Mouse (Mus musculus) limb, embryonic 14.5 days (tissue): Measurements from ENCODE around the gene Glod4. TPM values are rescaled to one million over a fixed set of nuclear protein-coding genes. Genes with fewer than 3 reads are reported as not detected.
A peak's percentile ranks its signal among the peaks of the same experiment; 100 is the strongest.

Source experiments
- ATAC-seq: fragments of 200-750 bp; cut with Nextera tagmentation; 2 replicates; pipeline ENCODE4 v1.8.0; 2017; ENCODE audit warnings: low read depth, moderate number of reproducible peaks, moderate TSS enrichment; ENCODE audit not compliant: low FRiP score
- DNase-seq: peaks from one replicate; pipeline ENCODE4 v3.0.0-alpha.2; 2015; ENCODE audit warnings: low spot score
- H3K27ac ChIP-seq: fragments of 300-500 bp; sonication (generic); replicated peaks from 2 replicates; pipeline ENCODE4 v1.5.1; 2014; ENCODE audit warnings: low read depth, mild to moderate bottlenecking, low read length, moderate library complexity, mixed read lengths
- H3K27me3 ChIP-seq: fragments of 300-500 bp; sonication (generic); 2 replicates; pipeline ENCODE4 v1.6.1; 2014; ENCODE audit warnings: low read length, mixed read lengths; ENCODE audit not compliant: control insufficient read depth, insufficient read depth
- H3K36me3 ChIP-seq: fragments of 300-500 bp; sonication (generic); 2 replicates; pipeline ENCODE4 v1.6.1; 2014; ENCODE audit warnings: mild to moderate bottlenecking, low read length, moderate library complexity, mixed read lengths; ENCODE audit not compliant: control insufficient read depth, insufficient read depth
- H3K4me1 ChIP-seq: fragments of 300-500 bp; sonication (generic); 2 replicates; pipeline ENCODE4 v1.6.1; 2014; ENCODE audit warnings: antibody characterized with exemption, low read length, mixed read lengths; ENCODE audit not compliant: control insufficient read depth, insufficient read depth
- H3K4me2 ChIP-seq: fragments of 300-500 bp; sonication (generic); replicated peaks from 2 replicates; pipeline ENCODE4 v1.6.1; 2014; ENCODE audit warnings: low read depth, mild to moderate bottlenecking, low read length, moderate library complexity; ENCODE audit not compliant: severe bottlenecking
- H3K4me3 ChIP-seq: fragments of 300-500 bp; sonication (generic); replicated peaks from 2 replicates; pipeline ENCODE4 v1.5.1; 2014; ENCODE audit warnings: low read length
- H3K9ac ChIP-seq: fragments of 300-500 bp; sonication (generic); 2 replicates; pipeline ENCODE4 v1.6.1; 2014; ENCODE audit warnings: mild to moderate bottlenecking, low read depth, low read length, moderate library complexity; ENCODE audit not compliant: severe bottlenecking
- H3K9me3 ChIP-seq: fragments of 300-500 bp; sonication (generic); 2 replicates; pipeline ENCODE4 v1.6.1; 2016; ENCODE audit warnings: low read length; ENCODE audit not compliant: control insufficient read depth
- POLR2A ChIP-seq: fragments of 200-500 bp; IDR thresholded peaks from 2 replicates; pipeline ENCODE4 v1.8.0; 2012; ENCODE audit warnings: inconsistent platforms, mild to moderate bottlenecking, moderate library complexity, borderline replicate concordance; ENCODE audit not compliant: insufficient read depth, insufficient read length; ENCODE audit errors: extremely low read depth
- WGBS: fragments of 180-500 bp; shearing (Covaris S2); extraction: QIAGEN DNeasy Blood & Tissue Kit; methylation state at CpG from one replicate; pipeline ENCODE4 v1.1.7; 2014; 5-methylcytosine and 5-hydroxymethylcytosine counted together
- polyA plus RNA-seq, 2 experiments: library from polyadenylated mRNA; depleted of rRNA in 1 of 2; stranded (reverse) in 1 of 2; unstranded in 1 of 2; fragments of >200 nt; fragmentation: Nextera tagmentation in 1 of 2; extraction: Ambion mirVana in 1 of 2; gene quantifications; 2 replicates each; pipeline versions ENCODE4 v1.2.1 to v1.2.3; 2012 to 2014

The Glod4 gene
- polyA plus RNA-seq, 2 experiments = 56.2 to 140 TPM

GRCm38 (mm10) chr11:76154200-76154599 lies 89.3 kb downstream of the Glod4 start:
- 92% methylated on average over 2 of the region's 2 CpGs for WGBS
- 0 out of 2 replicates have a peak, but pooled peaks cover 3% of the 10 kb centered on the region for H3K4me1 ChIP-seq

GRCm38 (mm10) chr11:76153236-76153951 lies 90.1 kb downstream of the Glod4 start:
- Histone ChIP-seq H3K27ac (no peak overlapping the region), H3K36me3 (peaks cover 19% of the 10 kb centered on the region), H3K4me1 (peaks cover 9% of the 10 kb centered on the region; the same call in 1 of the 2 replicates), H3K27me3 (no peaks in the 10 kb centered on the region), H3K9me3 (no peaks in the 10 kb centered on the region), H3K9ac (no peak overlapping the region), H3K4me2 (no peak overlapping the region), H3K4me3 (no peak overlapping the region)
- DNase-seq (no peak), ATAC-seq (no peak)
- WGBS = 84% methylated on average over 5 of the region's 5 CpGs
- TF ChIP-seq POLR2A = no peak

More at GRCm38 (mm10) chr11:76154200-76154599, 89.3 kb downstream of the Glod4 start:
- Histone ChIP-seq H3K9ac (no peak overlapping the region), H3K9me3 (no peaks in the 10 kb centered on the region), H3K4me2 (no peak overlapping the region), H3K27ac (no peak overlapping the region), H3K27me3 (no peaks in the 10 kb centered on the region), H3K4me3 (no peak overlapping the region), H3K36me3 (peaks cover 19% of the 10 kb centered on the region)
- DNase-seq (no peak), ATAC-seq (no peak)
- no peak for TF ChIP-seq POLR2A

GRCm38 (mm10) chr11:76150980-76151379 lies 92.5 kb downstream of the Glod4 start:
- Histone ChIP-seq H3K27me3 (no peaks in the 10 kb centered on the region), H3K36me3 (peaks cover 19% of the 10 kb centered on the region), H3K27ac (no peak overlapping the region), H3K4me1 (peaks cover 9% of the 10 kb centered on the region; the same call in 1 of the 2 replicates), H3K9ac (no peak overlapping the region), H3K4me2 (no peak overlapping the region), H3K4me3 (no peak overlapping the region), H3K9me3 (no peaks in the 10 kb centered on the region)
- no peak for TF ChIP-seq POLR2A
- WGBS = 38% methylated on average over 4 of the region's 4 CpGs
- DNase-seq (no peak), ATAC-seq (no peak)

GRCm38 (mm10) chr11:76148055-76149008 lies 95.2 kb downstream of the Glod4 start:
- Histone ChIP-seq H3K36me3 (peaks cover 6% of the 10 kb centered on the region; the same call in 1 of the 2 replicates), H3K4me3 (no peak overlapping the region), H3K4me1 (peaks cover 9% of the 10 kb centered on the region; the same call in 1 of the 2 replicates), H3K27ac (no peak overlapping the region), H3K4me2 (no peak overlapping the region), H3K27me3 (no peaks in the 10 kb centered on the region), H3K9ac (no peak overlapping the region), H3K9me3 (no peaks in the 10 kb centered on the region)
- WGBS = 63% methylated on average over 8 of the region's 8 CpGs
- DNase-seq = peak; percentile 40
- no peak for TF ChIP-seq POLR2A
- no peak for ATAC-seq
